Mouse (Mus musculus): Measurements from ENCODE around the gene Tmem145. TPM values are rescaled to one million over a fixed set of nuclear protein-coding genes. Genes with fewer than 3 reads are reported as not detected.

Tmem145 gene
- polyA plus RNA-seq, 1 experiment from 2014 or later: 7.2 TPM

DNA sequence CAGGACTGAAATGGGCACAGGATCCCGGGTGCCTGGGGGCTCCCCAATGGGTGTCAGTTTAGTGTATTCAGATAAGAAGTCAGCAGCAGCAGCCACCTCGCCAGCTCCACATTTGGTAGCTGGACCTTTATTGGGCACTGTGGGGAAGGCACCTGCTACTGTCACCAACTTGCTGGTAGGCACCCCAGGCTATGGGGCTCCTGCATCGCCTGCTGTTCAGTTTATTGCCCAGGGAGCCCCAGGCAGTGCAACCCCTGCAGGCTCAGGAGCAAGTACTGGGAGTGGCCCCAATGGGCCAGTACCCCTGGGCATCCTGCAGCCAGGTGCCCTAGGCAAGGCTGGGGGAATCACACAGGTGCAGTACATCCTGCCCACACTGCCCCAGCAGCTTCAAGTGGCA lies 17.2 kb upstream of the Tmem145 start:
- H3K9ac ChIP-seq (ENCODE audit: low read length): no peak overlapping the region
- peaks cover 11% of the 10 kb centered on the region for H3K4me1 ChIP-seq (ENCODE audit: control insufficient read depth, insufficient read depth, low read length)
- ATAC-seq (ENCODE audit: low FRiP score) (no peak), DNase-seq (ENCODE audit: low spot score, missing footprints) (no peak)
- H3K27ac ChIP-seq (ENCODE audit: low read depth, low read length): no peak overlapping the region
- peaks cover 3% of the 10 kb centered on the region; the same call in 1 of the 2 replicates for H3K9me3 ChIP-seq (ENCODE audit: control insufficient read depth, low read length)
- no peaks in the 10 kb centered on the region for H3K27me3 ChIP-seq (ENCODE audit: control insufficient read depth, insufficient read depth, low read length)
- peaks cover 53% of the 10 kb centered on the region for H3K36me3 ChIP-seq (ENCODE audit: control insufficient read depth, insufficient read depth, low read length)
- WGBS: 86% methylated on average over 3 of the region's 3 CpGs
- no peak overlapping the region for H3K4me3 ChIP-seq (ENCODE audit: low read depth, low read length)
- H3K4me2 ChIP-seq: no peak overlapping the region

DNA sequence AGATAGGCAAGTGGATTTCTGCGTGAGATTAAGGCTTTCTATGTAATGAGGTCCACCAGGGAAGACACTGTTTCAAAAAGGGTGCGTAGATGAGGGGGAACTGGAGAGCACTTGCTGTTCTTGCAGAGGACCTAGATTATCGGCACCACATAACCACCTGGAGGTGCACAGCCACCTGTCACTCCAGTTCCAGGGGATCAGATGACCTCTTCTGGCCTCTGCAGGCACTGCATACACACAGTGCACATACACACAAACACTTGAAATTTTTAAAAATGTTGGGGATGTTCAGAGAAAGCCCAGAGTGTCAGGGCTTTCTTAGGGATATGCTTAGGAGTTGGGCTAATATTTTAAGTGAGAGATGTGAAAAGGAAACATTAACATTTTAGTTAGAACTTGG lies 16.0 kb upstream of the Tmem145 start:
- Histone ChIP-seq H3K4me2 (no peak overlapping the region), H3K27ac (ENCODE audit: low read depth, low read length) (no peak overlapping the region), H3K27me3 (ENCODE audit: control insufficient read depth, insufficient read depth, low read length) (no peaks in the 10 kb centered on the region), H3K4me1 (ENCODE audit: control insufficient read depth, insufficient read depth, low read length) (peaks cover under 1% of the 10 kb centered on the region; the same call in 1 of the 2 replicates), H3K9ac (ENCODE audit: low read length) (no peak overlapping the region), H3K4me3 (ENCODE audit: low read depth, low read length) (no peak overlapping the region), H3K36me3 (ENCODE audit: control insufficient read depth, insufficient read depth, low read length) (peaks cover 53% of the 10 kb centered on the region), H3K9me3 (ENCODE audit: control insufficient read depth, low read length) (peaks cover 3% of the 10 kb centered on the region; the same call in 1 of the 2 replicates)
- DNase-seq (ENCODE audit: low spot score, missing footprints) (no peak), ATAC-seq (ENCODE audit: low FRiP score) (no peak)
- 96% methylated on average over 3 of the region's 3 CpGs for WGBS

DNA sequence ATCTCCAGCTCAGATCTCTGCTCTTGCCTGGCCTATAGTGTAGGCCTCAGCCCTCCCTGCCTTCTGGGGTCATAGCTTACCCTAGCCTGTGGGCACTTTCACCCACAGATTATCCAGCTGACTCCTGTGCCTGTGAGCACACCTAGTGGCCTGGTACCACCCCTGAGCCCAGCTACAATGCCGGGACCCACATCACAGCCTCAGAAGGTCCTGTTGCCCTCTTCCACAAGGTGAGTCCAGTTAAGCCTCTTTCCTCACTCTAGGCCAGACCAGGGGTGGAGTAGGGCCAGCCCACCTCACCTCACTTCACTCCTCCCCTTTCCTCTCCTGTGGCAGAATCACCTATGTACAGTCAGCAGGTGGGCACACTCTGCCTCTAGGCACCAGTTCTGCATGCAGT lies 15.4 kb upstream of the Tmem145 start:
- Histone ChIP-seq H3K4me1 (ENCODE audit: control insufficient read depth, insufficient read depth, low read length) (no peaks in the 10 kb centered on the region), H3K27ac (ENCODE audit: low read depth, low read length) (no peak overlapping the region), H3K27me3 (ENCODE audit: control insufficient read depth, insufficient read depth, low read length) (no peaks in the 10 kb centered on the region), H3K4me3 (ENCODE audit: low read depth, low read length) (no peak overlapping the region), H3K36me3 (ENCODE audit: control insufficient read depth, insufficient read depth, low read length) (peaks cover 52% of the 10 kb centered on the region), H3K9me3 (ENCODE audit: control insufficient read depth, low read length) (peaks cover 3% of the 10 kb centered on the region; the same call in 1 of the 2 replicates), H3K4me2 (no peak overlapping the region), H3K9ac (ENCODE audit: low read length) (no peak overlapping the region)
- ATAC-seq (ENCODE audit: low FRiP score): no peak
- no peak for DNase-seq (ENCODE audit: low spot score, missing footprints)
- WGBS: 100% methylated on average over 1 of the region's 1 CpGs

DNA sequence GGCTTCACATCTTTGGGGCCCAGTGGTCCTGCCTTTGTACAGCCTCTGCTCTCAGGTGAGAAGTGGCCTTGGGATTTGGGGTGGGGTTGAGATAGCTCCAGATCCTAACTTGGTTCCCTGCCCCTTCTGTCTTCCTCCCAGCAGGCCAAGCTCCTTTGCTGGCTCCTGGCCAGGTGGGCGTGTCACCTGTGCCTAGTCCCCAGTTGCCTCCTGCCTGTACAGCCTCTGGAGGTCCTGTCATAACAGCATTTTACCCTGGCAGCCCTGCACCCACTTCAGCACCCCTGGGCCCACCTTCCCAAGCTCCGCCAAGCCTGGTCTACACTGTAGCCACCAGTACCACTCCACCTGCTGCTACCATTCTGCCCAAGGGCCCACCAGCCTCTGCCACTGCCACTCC lies 15.0 kb upstream of the Tmem145 start:
- DNase-seq (ENCODE audit: low spot score, missing footprints) (no peak), ATAC-seq (ENCODE audit: low FRiP score) (no peak)
- Histone ChIP-seq H3K27ac (ENCODE audit: low read depth, low read length) (no peak overlapping the region), H3K27me3 (ENCODE audit: control insufficient read depth, insufficient read depth, low read length) (no peaks in the 10 kb centered on the region), H3K36me3 (ENCODE audit: control insufficient read depth, insufficient read depth, low read length) (peaks cover 53% of the 10 kb centered on the region), H3K9me3 (ENCODE audit: control insufficient read depth, low read length) (peaks cover 3% of the 10 kb centered on the region; the same call in 1 of the 2 replicates), H3K9ac (ENCODE audit: low read length) (no peak overlapping the region), H3K4me3 (ENCODE audit: low read depth, low read length) (no peak overlapping the region), H3K4me1 (ENCODE audit: control insufficient read depth, insufficient read depth, low read length) (no peaks in the 10 kb centered on the region), H3K4me2 (no peak overlapping the region)
- WGBS: 96% methylated on average over 2 of the region's 2 CpGs

DNA sequence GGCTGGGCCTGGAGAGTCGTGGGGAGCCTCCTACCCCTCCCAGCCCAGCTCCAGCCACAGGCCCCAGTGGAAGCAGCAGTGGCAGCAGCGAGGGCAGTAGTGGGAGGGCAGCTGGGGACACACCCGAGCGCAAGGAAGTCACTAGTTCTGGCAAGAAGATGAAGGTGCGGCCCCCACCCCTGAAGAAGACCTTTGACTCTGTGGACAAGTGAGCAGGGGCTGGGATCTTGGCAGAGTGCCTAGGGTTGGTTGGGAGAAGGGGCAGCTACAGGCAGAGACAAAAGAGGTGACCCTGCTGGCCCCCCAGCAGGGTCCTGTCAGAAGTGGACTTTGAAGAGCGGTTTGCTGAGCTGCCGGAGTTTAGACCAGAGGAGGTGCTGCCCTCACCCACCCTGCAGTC lies 13.8 kb upstream of the Tmem145 start:
- Histone ChIP-seq H3K4me3 (ENCODE audit: low read depth, low read length) (no peak overlapping the region), H3K36me3 (ENCODE audit: control insufficient read depth, insufficient read depth, low read length) (peaks cover 43% of the 10 kb centered on the region)

DNA sequence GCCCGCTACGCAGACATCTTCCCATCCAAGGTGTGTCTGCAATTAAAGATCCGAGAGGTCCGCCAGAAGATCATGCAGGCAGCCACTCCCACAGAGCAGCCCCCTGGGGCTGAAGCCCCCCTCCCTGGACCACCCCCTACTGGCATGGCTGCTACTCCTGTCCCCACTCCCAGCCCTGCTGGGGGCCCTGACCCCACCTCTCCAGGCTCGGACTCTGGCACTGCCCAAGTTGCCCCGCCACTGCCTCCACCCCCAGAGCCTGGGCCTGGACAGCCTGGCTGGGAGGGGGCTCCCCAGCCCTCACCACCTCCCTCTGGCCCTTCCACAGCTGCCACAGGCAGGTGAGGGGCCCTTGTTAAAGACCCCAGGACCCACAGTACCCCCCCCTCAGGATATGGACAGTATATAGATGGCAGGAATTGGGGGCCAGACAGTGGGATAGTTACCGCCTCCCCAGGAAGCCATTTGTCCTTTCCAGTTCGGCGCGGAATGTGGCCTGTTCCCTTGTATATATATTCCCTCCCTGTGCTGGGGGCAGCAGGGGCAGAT lies 12.6 kb upstream of the Tmem145 start:
- H3K4me1 ChIP-seq (ENCODE audit: control insufficient read depth, insufficient read depth, low read length): peaks cover 8% of the 10 kb centered on the region
- H3K36me3 ChIP-seq (ENCODE audit: control insufficient read depth, insufficient read depth, low read length): peaks cover 36% of the 10 kb centered on the region
- DNase-seq (ENCODE audit: low spot score, missing footprints) (no peak), ATAC-seq (ENCODE audit: low FRiP score) (no peak)
- 90% methylated on average over 10 of the region's 10 CpGs for WGBS
- no peak overlapping the region for H3K4me2 ChIP-seq
- no peak overlapping the region for H3K27ac ChIP-seq (ENCODE audit: low read depth, low read length)
- H3K4me3 ChIP-seq (ENCODE audit: low read depth, low read length): no peak overlapping the region
- H3K9ac ChIP-seq (ENCODE audit: low read length): no peak overlapping the region
- H3K27me3 ChIP-seq (ENCODE audit: control insufficient read depth, insufficient read depth, low read length): no peaks in the 10 kb centered on the region
- peaks cover 3% of the 10 kb centered on the region; the same call in 1 of the 2 replicates for H3K9me3 ChIP-seq (ENCODE audit: control insufficient read depth, low read length)

More for the DNA sequence above, 13.8 kb upstream of the Tmem145 start:
- no peak for DNase-seq (ENCODE audit: low spot score, missing footprints)
- no peak overlapping the region for H3K27ac ChIP-seq (ENCODE audit: low read depth, low read length)
- H3K9ac ChIP-seq (ENCODE audit: low read length): no peak overlapping the region
- peaks cover 8% of the 10 kb centered on the region for H3K4me1 ChIP-seq (ENCODE audit: control insufficient read depth, insufficient read depth, low read length)
- WGBS: 70% methylated on average over 7 of the region's 7 CpGs
- H3K27me3 ChIP-seq (ENCODE audit: control insufficient read depth, insufficient read depth, low read length): no peaks in the 10 kb centered on the region
- ATAC-seq (ENCODE audit: low FRiP score): no peak
- H3K9me3 ChIP-seq (ENCODE audit: control insufficient read depth, low read length): peaks cover 3% of the 10 kb centered on the region; the same call in 1 of the 2 replicates
- no peak overlapping the region for H3K4me2 ChIP-seq

DNA sequence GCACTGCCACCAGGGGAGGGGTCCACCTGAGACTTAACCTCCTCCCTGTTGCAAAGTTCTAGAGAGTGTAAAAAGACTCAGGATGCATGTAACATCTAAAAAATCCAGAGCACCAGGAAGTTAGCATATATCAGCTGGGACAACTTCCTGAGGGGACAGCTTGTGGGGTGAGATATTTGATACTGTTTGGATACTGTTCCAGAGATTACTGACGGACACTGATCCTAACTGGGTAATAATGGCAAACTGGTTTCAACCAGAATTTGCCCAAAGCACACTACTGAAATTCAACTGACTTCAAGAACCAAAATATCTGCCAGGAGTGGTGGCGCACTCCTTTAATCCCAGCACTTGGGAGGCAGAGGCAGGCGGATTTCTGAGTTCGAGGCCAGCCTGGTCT lies 11.4 kb upstream of the Tmem145 start:
- Histone ChIP-seq H3K4me1 (ENCODE audit: control insufficient read depth, insufficient read depth, low read length) (peaks cover 8% of the 10 kb centered on the region), H3K9ac (ENCODE audit: low read length) (no peak overlapping the region), H3K27ac (ENCODE audit: low read depth, low read length) (no peak overlapping the region), H3K4me3 (ENCODE audit: low read depth, low read length) (no peak overlapping the region), H3K27me3 (ENCODE audit: control insufficient read depth, insufficient read depth, low read length) (no peaks in the 10 kb centered on the region), H3K4me2 (no peak overlapping the region), H3K36me3 (ENCODE audit: control insufficient read depth, insufficient read depth, low read length) (peaks cover 24% of the 10 kb centered on the region), H3K9me3 (ENCODE audit: control insufficient read depth, low read length) (peaks cover 3% of the 10 kb centered on the region; the same call in 1 of the 2 replicates)
- no peak for ATAC-seq (ENCODE audit: low FRiP score)
- no peak for DNase-seq (ENCODE audit: low spot score, missing footprints)
- 95% methylated on average over 4 of the region's 4 CpGs for WGBS

DNA sequence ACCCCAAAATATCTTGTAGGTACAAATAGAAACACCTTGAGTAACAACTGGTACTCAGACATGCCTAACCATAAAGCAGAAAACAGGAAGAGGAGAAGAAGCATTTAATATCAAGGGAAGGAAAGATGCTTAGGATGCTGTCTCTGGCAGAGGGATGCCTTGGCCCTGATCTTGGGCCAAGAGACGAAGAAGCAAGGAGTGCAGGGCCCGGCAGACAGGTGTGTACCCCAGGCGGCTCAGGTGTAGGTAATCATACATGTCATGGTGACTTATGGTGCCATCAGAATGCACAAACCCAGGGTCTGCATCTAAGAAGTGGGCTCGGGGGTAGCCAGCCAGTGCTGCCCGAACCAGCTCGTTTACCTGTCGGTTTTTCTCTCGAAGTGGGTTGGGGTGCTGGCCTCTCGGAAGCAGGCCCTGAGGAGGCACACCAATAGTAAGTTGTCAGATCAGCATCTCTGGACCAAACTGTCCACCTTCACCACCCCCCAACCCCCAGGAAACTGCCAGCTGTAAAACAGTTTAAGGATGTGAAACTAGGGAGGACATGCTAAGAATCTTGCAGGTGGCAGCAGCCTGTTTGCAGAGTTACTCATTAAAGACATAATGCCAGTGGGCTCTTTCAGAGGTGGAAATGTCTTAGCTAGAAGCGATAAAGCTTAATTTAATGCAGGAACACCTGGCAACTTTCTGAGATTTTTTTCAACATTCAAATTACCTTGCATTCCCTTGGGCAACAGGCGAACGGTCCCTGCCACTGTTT lies 10.8 kb upstream of the Tmem145 start:
- Histone ChIP-seq H3K9me3 (ENCODE audit: control insufficient read depth, low read length) (no peaks in the 10 kb centered on the region), H3K9ac (ENCODE audit: low read length) (no peak overlapping the region), H3K4me3 (ENCODE audit: low read depth, low read length) (no peak overlapping the region), H3K27ac (ENCODE audit: low read depth, low read length) (no peak overlapping the region), H3K4me2 (no peak overlapping the region), H3K27me3 (ENCODE audit: control insufficient read depth, insufficient read depth, low read length) (no peaks in the 10 kb centered on the region), H3K36me3 (ENCODE audit: control insufficient read depth, insufficient read depth, low read length) (peaks cover 17% of the 10 kb centered on the region), H3K4me1 (ENCODE audit: control insufficient read depth, insufficient read depth, low read length) (peaks cover 8% of the 10 kb centered on the region)
- ATAC-seq (ENCODE audit: low FRiP score): no peak
- no peak for DNase-seq (ENCODE audit: low spot score, missing footprints)
- 87% methylated on average over 12 of the region's 12 CpGs for WGBS

DNA sequence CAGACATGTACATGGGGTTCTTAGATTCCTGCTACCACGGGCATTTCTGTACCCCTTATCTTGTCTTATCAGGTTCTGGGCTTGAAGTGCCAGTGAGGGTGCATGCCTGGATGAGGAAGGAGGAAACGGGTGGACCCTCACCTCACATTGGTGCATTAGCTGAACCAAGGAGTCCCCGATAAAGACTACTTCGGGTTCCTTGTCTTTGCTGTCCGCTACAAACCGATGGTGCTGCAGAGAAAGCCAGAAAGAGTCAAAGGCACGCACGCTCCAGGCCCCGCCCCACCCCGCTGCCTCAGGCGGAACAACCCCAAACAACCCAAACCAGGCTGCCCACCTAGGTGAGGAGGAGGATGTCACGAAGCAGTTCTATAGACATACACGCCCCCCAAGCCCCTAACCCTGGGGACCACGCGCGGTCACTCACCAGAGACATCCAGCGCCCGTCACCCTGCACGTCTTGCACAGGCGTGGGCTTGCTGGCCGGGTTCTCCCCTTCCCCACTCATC lies 8.9 kb upstream of the Tmem145 start:
- Histone ChIP-seq H3K4me1 (ENCODE audit: control insufficient read depth, insufficient read depth, low read length) (peaks cover 8% of the 10 kb centered on the region), H3K4me3 (ENCODE audit: low read depth, low read length) (peak overlapping the region; percentile 81), H3K36me3 (ENCODE audit: control insufficient read depth, insufficient read depth, low read length) (peaks cover 6% of the 10 kb centered on the region), H3K27me3 (ENCODE audit: control insufficient read depth, insufficient read depth, low read length) (no peaks in the 10 kb centered on the region), H3K9me3 (ENCODE audit: control insufficient read depth, low read length) (no peaks in the 10 kb centered on the region), H3K4me2 (peak overlapping the region; percentile 82), H3K27ac (ENCODE audit: low read depth, low read length) (peak overlapping the region; percentile 89), H3K9ac (ENCODE audit: low read length) (peak overlapping the region; percentile 81)
- under 1% methylated on average over 21 of the region's 21 CpGs for WGBS
- ATAC-seq (ENCODE audit: low FRiP score) (no peak; the same call in 1 of the 2 replicates), DNase-seq (ENCODE audit: low spot score, missing footprints) (peak; percentile 84)
